Mouse (Mus musculus) kidney, postnatal 14 days (tissue): Measurements from ENCODE around the gene Spn.

Source experiments
- DNase-seq: peaks from one replicate; pipeline ENCODE4 v3.0.0; 2022; ENCODE audit warnings: mixed read lengths

The Spn gene

DNA sequence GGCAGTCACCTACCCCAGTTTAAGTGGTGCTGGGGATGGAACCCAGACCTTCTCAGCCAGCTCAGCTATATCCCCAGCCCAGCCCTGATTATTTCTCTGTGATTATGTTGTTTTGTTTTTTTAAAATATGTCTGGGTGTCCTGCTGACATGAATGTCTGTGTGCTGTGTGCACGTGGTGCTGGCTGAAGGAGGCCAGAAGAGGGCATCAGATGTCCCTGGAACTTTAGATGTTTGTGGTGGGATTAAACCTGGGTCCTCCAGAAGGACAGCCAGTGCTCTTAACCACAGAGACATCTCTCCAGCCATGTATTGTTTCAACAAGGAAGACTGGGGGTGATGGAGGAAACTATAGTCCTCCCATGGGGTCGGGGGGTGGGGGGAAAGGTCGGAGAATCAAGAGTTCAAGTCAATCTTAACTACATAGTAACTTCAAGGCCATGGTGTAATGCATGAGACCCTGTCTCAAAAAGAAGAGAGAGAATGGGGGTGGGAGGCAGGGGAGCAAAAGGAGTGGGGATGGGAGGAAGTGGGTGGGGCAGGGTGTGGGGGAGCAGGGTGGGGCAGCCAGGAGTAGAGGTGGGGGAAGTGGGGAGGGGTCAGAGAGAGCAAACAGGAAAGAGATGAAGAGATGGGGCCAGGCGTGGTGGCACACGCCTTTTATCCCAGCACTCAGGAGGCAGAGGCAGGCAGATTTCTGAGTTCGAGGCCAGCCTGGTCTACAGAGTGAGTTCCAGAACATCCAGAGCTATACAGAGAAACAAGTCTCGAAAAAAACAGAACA lies 3.2 kb upstream of the Spn start:
- no peak for DNase-seq

DNA sequence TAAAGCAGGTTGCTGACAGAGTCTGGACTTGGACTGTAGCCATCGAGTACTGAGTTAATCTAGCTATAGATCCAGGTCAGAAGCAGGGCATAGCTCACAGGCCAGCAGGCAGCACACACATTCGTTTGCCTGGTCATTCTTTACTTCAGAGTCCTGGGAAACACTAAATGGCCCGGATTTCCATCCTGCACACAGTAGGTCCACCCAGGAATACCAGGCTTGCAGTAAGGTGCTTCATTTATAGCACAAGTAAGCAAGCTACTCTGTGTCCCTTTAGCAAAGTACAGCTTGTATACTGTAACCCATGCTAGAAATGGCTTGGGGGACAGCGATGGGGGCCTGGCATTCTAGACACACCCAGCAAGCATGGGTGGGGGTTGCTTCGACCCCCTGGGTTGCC lies 1.9 kb upstream of the Spn start:
- no peak for DNase-seq

DNA sequence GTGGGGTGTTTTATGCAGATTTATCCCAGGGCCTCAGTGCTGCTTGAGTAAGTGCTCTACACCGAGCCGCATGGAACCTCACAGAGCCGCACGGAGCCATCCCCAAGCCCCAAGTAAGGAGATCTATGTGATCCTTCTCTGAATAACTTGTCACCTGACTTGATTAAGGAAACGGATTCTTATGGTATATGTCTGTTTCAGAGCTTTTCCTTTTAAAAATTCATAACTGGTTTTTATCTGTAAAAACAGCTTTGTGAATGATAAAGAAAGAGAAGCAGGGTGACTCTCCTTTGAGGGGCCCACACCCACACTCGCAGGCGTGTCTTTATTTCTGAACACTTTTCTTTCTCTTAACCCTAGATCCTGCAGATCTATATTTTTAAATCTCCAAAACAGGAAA lies 1.5 kb upstream of the Spn start:
- DNase-seq: no peak

DNA sequence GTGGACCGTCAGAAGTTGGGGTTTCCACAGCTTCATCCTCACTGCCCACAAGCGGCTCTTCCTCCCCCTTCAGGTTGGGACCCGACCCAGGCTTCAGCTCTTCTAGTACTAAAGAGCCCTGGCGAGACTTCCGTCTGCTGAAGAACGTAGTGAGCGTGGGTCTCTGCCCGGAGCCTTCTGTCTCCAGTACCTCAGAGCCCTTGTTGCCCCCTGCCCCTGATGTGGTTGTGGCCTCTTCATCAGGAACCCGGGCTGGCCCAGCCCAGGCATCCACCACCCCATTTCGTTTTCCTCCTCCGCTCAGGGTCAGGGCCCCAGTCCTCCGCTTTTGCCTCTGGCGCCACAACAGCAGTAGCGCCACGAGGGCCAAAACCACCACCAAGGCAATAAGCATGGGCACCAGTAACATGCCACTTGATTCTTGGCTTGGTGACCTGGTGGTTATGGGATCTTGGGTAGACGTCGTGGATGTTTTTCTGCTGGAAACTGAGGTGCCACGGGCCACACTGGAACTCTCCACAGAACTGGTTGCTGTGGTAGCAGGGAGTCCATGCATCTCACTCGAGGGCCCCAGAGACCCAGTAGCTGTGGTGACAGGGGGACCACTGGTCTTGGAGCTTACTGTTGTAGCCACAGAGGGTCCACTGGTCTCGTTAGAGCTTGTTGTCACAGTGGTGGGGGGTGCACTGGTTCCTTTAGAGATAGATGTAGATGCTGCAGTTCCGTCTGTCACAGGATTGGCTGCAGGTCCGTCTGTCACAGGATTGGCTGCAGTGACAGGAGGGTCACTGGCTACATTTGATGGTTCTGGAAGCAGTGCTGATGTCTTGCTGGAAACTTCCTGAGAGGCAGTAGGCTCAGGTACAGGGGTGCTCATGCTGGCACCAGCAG lies 1.2 kb downstream of the Spn start:
- no peak for DNase-seq

DNA sequence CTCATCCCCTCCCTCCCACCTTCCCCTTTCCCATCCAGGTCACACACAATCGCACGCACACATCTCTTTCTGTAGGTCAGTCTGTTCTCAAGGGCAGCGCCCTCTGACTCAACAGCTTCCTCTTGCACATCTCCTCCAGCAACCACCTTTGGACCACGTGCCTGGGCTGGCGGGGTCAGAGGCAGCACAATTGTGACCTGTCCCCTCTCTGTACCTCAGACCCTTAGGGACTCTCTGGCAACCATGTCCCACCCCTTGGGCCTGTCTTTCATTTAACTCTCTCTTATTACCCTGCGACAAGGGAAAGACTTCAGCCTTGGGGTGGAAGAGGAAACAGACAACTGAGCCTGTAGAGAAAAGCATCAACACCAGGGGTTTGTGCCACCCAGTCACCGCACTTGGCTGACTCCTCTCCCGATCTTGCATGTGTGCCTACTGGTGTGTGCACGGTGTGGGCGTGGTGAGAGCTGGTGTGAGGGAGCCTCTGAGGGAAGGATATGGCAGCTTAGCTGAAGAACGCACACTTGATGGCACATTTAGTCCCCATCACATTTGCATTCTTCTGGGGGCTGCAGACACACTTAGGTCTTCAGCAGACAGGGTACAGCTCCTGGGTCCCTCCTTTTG lies 2.7 kb downstream of the Spn start:
- DNase-seq: no peak

DNA sequence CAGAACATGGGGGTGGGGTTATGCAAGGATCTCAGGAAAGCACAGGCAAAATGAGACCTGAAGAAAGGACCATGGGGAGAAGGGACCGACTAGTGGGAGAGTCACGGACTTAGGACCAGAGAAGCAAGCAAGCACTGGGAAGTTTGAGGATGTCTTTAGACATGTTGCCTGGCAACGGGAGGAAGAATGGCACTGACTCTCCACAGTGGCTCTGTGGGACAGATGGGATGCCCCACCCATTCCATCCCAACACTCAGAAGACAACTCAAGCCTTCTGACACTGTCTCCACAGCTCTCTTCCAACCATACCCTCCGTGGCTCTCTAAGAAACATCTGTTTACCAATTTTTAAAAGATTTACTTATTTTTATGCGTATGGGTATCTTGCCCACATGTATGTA lies 4.5 kb downstream of the Spn start:
- no peak for DNase-seq

DNA sequence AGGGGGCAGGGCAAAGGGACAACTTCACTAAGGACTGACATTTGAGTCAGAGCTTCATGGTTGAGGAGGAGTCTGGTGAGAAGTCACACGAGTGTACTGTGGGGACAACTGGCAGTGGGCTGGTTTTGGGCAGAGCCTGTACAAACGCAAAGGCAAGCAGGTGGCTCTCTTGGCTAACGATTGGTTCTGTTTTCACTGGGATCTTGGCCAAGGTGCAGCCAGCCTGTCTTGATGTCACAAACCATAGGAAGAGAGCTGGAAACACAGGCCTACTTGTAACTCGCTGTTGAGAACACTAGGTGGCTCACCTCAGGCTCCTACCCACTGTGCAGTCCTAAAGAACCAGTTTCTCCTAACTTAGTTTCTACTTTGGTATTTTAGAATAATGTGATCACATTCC lies 8.0 kb downstream of the Spn start:
- DNase-seq: peak; percentile 67

DNA sequence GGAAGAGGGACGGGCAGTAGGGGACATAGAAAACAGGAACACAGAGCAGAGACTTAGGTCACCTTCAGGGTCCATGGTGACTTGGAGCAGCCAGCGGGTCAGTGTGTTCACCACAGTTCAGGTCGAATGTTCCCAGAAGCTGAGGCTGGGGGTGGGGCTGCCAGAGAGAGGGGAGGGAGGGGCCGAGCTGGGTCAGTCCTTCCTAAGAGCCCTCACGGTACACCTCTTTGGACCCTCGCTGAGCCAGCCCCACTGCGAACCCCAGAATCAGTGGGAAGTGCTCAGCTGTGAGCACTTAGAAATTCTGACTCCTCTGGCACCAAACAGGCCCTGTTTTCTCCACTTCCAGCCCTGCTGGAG lies 15.7 kb downstream of the Spn start, which contains the start of gene Qprt:
Qprt (minus strand) TSS at position 316 of the 360 bp plus-strand sequence.
- DNase-seq: peak; percentile 53

DNA sequence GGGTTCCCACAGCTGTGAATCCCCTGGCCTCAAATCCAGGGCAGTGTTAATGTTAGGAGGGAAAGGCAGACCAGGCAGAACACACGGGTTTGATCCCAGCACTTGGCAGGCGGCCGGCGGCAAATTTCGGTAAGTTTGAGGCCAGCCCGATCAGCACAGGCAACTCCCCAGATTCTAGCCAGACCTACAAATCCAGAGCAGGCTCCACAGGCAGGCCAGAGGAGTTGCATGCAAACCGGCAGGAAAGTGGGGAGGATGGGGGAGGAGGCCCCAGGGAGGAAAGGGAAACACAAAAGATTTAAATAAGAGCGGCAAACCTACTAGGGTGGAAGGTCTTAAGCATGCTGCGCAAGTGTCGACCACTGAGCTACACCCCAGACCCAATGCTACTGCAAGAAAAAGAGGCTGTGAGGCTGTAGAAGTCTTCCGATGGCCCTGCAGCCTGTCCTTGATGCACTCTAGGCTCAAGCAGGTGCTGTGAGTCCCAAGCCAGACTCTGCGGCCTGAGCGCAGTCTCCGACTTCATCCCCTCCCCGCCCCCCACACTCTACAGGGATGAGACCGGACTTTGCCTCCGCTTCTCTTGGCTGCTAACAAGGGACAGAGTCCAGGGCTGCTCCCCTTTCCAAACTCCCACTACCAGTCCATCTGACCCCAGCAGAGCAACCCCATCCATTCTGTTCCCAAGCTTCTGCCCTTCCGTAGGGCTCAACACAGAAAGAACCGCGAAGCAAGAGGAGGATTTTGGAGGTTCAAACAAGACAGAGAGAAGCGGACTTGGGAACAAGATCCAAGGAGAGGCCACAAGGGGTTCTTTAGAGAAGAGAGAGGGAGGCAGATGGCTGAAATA lies 16.3 kb downstream of the Spn start:
- peak; percentile 85 for DNase-seq

DNA sequence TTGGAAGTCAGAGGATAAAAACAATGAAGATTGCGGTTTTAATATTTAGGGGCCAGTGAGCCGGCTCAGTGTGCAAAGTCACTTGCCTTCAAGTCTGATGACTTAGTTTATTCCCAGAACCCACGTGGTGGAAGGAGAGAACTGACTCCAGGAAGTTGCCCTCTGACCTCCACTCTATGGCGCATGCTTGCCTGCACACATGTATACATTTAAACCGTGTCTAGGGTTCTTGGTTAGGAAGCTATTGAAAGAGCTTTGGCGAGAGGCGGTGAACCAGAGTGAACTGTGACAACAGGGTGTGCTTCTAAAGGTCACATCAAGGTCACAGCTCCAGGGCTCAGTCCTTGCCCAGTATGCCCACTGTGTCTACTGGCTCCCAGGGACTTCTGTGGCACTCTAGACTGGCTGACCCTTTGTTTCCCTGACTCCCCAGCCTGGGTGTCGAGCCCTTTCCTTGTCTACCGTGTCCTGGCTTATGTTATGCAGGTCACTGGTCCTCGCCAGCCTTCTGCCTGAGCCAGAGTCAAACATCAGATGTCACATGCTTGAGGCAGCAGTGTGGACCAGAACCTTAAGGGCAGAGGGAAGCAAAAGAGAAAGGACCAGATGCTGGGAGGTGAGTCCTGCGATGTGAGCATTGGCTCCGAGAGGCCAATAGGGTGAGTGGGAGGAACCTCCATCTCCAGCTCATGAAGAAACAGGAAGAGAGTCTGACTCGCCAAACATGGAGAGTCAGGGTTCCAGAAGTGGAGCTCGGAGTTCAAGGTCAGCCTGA lies 18.8 kb downstream of the Spn start:
- no peak for DNase-seq

DNA sequence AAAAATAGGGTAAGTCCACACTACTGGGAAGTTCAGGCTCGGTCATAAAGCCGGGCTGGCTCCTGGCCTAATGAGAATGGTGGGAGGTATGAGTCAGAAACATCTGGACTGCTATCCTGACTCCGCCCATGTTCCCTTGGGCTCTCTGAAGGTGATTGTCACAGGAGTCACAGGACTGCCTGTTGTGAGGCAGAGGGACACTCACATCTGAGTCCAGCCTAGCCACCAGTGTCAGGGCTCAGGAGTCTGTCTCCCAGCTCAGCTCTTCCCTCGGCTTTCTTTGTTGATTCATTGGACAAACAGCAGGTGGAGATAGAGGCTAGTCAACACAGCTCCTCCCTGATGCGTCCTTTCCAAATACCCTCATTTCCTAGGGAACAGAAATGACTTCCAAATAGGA lies 19.7 kb downstream of the Spn start:
- DNase-seq: peak; percentile 46

DNA sequence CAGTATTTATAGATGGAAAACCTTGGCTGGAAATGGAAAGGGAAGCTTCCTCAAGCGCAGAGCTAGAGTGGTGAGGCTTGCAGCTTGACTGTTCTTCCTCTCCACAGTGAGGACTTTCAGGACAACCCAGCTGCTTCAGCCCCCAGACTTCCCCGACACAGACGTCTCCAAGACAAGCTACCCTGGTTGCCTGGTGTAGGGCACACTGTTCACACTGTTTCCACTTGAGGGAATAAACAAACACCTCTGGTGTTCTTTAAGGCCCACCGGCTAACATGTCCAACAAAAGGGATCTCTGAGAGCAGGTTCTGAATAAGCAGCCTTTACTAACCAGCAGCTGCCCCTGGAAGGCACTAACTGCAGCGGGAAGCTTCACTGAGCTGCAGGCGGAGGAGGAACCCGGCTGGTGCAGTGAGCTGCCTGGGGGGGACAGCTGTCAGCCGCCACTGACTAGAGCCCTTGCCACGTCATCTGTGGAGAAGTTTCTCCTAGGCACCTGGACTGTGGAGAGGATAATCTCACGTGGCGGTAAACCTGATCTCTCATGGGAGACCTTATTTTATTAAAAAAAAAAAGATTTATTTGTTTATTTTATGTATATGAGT lies 21.2 kb downstream of the Spn start:
- DNase-seq: no peak

DNA sequence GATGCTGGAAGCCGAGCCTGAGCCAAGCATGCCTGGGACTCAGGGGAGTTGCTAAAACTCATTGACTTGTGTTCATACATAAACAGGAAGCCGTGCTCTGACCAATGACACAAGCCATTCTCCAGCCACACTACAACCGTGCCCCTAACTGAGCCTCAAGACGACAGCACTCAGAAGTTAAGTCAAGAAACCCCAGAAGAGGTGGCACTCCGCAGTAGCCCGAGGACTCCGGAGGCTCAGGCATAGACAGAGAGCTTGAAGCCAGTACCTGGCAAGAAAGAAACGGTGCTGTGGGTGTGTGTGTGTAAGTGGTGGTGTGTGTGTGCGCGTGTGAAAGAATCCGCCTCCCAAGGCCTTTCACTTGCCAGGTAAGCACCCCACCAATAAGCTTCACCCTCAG lies 22.7 kb downstream of the Spn start:
- no peak for DNase-seq

DNA sequence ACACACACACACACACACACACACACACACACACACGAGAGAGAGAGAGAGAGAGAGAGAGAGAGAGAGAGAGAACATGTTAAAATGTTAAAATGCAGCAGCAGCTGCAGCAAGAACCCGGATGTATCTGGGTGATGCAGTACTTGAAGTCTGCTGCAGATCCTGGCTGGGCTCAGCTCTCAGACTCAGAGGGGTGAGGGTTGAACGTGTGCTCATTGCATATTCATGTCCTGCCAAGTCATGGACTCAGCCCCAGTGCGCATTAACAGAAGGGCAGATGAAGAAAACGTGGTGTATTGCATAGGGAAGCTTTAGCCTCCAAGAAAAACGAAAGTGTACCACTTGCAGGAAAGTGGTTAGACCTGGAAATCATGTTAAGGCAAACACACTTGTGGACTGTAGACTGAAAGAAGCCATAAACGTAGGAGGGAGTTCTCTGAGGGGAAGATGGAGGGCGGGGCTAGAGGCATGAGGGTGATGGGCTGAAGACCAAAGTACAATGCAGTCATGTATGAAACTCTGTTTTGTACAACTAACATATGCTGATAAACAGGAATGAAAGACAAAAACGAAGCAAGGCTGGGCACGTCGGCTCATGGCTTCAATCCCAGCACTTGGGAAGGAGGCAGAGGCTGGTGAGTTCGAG lies 23.9 kb downstream of the Spn start:
- peak; percentile 72 for DNase-seq

DNA sequence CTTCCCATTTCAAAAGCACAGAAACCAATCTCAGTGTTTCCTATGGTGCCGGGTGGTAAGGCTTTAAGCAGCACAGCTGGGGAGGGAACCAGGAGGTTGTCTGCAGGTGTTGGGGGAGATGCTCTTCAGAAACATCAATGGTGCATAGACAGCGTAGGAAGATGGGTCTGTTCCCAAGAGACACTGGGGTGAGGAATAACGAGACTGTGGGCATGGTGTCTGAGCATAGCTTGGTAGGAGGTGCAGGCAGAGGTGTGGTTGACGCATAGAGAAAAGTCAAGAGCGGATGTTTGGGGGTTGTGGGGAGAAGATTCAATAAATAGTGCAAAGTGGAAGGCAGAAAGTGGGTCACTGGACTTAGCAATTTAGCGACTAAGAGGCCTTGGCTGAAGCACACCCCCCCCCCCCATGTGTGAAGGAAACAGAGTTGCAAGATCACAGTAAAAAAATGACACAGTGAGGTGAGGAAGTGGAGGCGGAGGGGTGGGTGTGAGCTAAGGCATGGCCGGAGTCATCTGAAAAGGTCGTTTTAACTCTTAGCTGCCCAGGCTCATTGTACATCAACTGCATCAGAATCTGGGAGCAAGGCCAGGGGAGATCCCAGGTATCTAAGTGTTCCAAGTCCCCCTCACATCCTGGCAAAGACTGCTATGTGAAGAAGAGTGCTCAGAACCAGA lies 24.6 kb downstream of the Spn start:
- DNase-seq: no peak

DNA sequence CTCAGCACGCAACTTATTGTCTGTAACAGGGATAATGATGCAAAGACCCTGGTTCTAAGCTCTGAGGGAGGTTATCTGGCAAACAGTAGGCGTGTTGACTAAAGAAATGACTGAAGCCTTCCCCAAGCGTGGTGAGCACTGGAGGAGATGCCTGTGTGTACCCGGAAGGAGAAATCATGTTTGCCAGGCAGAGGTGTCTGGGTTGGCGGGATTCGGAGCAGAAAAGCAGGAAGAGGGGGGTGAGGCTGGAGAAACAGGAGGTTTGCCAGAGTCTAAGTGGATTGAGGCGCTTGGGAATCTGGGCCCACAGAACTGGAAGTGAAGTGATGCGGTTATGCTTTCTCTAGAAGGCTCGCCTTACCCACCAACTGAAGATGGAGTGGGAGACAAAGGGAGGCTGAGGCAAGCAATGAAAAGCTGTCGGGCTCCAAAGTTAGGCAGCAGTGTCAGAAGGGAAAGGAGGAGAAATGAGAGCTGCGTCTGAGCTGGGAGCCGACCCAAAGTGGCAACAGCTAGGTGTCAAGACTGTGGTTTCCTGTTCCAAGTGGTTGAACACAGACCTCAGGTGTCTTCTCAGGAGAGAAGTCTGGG lies 25.3 kb downstream of the Spn start:
- DNase-seq: no peak

DNA sequence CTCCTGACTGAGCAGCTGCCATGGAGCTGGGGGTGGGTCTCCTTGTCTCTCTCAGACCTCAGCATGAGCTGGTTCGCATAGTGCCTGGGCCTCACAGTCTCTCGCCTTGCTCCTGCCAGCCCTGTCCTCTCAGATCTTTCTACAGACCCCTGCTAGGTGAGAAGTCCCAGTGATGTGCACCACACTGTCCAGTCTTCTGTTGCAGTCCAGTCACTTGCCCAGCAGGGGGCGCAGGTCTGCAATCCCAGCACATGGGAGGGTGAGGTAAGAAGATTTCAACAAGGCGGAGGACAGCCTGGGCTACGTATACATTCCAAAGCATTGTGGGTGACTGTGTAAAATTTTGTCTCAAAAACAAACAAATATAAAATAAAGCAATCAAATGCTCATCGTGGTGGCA lies 26.2 kb downstream of the Spn start:
- DNase-seq: peak; percentile 57

DNA sequence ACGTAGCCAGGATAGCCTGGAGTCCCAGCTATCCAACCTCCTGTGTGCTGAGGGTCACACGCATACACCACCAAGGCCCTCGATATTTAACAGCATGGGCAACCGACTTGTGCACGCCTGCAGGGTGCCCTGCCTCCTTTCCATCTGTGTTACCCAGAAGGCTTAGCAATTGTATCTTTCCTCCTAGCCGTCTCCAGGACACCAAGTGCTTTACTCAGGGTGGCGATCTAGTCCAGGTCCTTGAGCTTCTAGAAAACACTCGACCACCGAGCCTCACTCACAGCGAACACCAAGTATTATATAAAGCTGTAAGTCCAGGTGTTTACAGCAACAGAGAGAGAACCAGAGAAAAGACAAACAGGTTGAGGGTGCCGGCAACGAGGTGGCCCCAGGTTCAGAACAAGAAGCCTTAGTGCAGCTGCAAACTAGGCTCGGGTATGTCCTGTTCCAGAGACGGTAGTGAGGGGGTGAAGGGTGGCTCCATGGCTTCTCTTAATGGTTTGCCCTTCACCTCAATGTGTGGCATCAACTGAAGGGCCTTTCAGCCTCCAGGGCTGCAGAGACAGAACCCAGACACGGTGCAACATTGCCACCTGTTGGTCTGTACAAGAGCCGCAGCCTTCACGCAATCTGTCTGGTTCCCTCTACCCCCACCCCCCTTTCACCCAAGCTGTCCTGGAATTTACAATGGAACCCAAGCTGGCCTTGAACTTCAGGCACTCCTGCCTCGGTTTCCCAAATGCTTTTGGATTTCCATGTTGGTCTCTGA lies 27.2 kb downstream of the Spn start:
- peak; percentile 81 for DNase-seq

DNA sequence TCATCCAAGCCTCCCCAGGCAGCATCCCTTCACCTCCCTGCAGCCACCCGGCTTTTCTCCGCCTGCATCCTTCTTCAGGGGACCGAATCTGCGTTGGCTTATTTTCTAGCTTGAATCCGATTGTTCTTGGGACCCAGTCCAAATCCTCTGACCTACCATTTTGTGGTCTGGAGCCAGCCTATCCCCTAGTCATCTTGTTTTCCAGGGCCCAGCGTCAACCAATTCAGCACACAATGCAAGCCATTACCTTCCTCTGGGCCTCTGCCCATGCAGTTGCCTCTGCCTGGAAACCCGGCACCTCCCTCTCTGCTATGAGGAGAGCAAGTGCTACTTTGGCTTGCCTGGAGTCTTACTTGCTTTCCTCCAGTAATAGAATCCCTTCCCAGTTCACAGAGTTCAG lies 32.1 kb downstream of the Spn start:
- DNase-seq: no peak
